Comparison of ENCODE assay signal across 8 mouse cellular contexts in genomic region chr16:4885760-4886689, GRCm38 (mm10). TPM values are rescaled to one million over a fixed set of nuclear protein-coding genes. Genes with fewer than 3 reads are reported as not detected.
A peak's percentile ranks its signal among the peaks of the same experiment; 100 is the strongest.
DNase-seq lines count a peak whose midpoint lies in the region; ATAC-seq and TF ChIP-seq lines count a peak whose summit lies in the region.

Gene Mgrn1, plus strand, starts transcription at chr16:4886249.

- TF ChIP-seq POLR2A in cortical plate, adult 2 months (IDR thresholded peaks at IDR 0.05; ENCODE audit: extremely low read depth, insufficient read depth, low read length) = 0 out of 2 replicates have a peak, but pooled peaks have one; percentile 13

- WGBS in hindbrain, postnatal 0 days = under 1% methylated on average over 61 of the region's 74 CpGs

- H3K4me2 ChIP-seq in hindbrain, postnatal 0 days (ENCODE audit: low read depth, low read length) = peak within 1 kb of the TSS; percentile 87

- no peaks in the 10 kb centered on the region for H3K9me3 ChIP-seq in hindbrain, postnatal 0 days (ENCODE audit: low read length)
- H3K9me3 ChIP-seq in megakaryocyte, embryonic 14.5 days = no peaks in the 10 kb centered on the region

- peaks cover 13% of the 10 kb centered on the region for H3K4me1 ChIP-seq in cortical plate, adult 2 months (ENCODE audit: control insufficient read depth, insufficient read depth, low read length)
- H3K4me1 ChIP-seq in hindbrain, postnatal 0 days (ENCODE audit: insufficient read depth, low read length) = peaks cover 14% of the 10 kb centered on the region
- H3K4me1 ChIP-seq in megakaryocyte, embryonic 14.5 days = peaks cover 77% of the 10 kb centered on the region

- H3K27ac ChIP-seq in cortical plate, adult 2 months (ENCODE audit: insufficient read depth, low read length) = peak within 1 kb of the TSS; percentile 98
- peak within 1 kb of the TSS; percentile 93 for H3K27ac ChIP-seq in hindbrain, postnatal 0 days

- DNase-seq in adrenal gland, adult 18-20 months (ENCODE audit: low spot score in 2 of 2) = peak; percentile 73 to 77
- DNase-seq in gastrocnemius, adult 8-10 months (ENCODE audit: low spot score in 2 of 2) = peak; percentile 69 to 84
- peak; percentile 95 for DNase-seq in hindbrain, postnatal 0 days (ENCODE audit: low spot score)
- DNase-seq in left cerebral cortex, adult 8-10 months (ENCODE audit: low spot score in 2 of 2) = peak; percentile 65 to 81
- DNase-seq in right cerebral cortex, postnatal 10 days (ENCODE audit: low spot score in 2 of 2) = peak; percentile 93 to 94
- DNase-seq in urinary bladder, postnatal 36 days (ENCODE audit: low spot score in 2 of 2) = peak; percentile 67 to 86

- no peaks in the 10 kb centered on the region for H3K27me3 ChIP-seq in hindbrain, postnatal 0 days (ENCODE audit: insufficient read depth, low read length)
- no peaks in the 10 kb centered on the region for H3K27me3 ChIP-seq in megakaryocyte, embryonic 14.5 days (replicated peaks)

- peak within 1 kb of the TSS; percentile 99 for H3K4me3 ChIP-seq in cortical plate, adult 2 months (ENCODE audit: insufficient read depth, low read length)
- H3K4me3 ChIP-seq in hindbrain, postnatal 0 days (ENCODE audit: low read length) = peak within 1 kb of the TSS; percentile 93
- peak within 1 kb of the TSS; percentile 98 for H3K4me3 ChIP-seq in megakaryocyte, embryonic 14.5 days (replicated peaks)

- ATAC-seq in hindbrain, postnatal 0 days = peak; percentile 94

- TF ChIP-seq CTCF in cortical plate, adult 2 months (IDR thresholded peaks at IDR 0.05; ENCODE audit: extremely low read depth, insufficient read depth, low read length) = no peak
- 0 out of 2 replicates have a peak, but pooled peaks have one; percentile 11 for TF ChIP-seq CTCF in hindbrain, postnatal 0 days (IDR thresholded peaks at IDR 0.05; ENCODE audit: low read depth)

- H3K36me3 ChIP-seq in hindbrain, postnatal 0 days (ENCODE audit: insufficient read depth, low read length) = no peaks in the 10 kb centered on the region
- peaks cover 12% of the 10 kb centered on the region for H3K36me3 ChIP-seq in megakaryocyte, embryonic 14.5 days (replicated peaks; ENCODE audit: low read length)

- peak within 1 kb of the TSS; percentile 95 for H3K9ac ChIP-seq in hindbrain, postnatal 0 days (replicated peaks; ENCODE audit: low read length)

RNA-seq across cellular contexts. Expression of gene Mgrn1, which starts in this region (rescaled TPM):
- 10 to 100 TPM; 83.7 to 86.4 TPM for total RNA-seq in adrenal gland, adult 18-20 months (2021)
- 229 and 239 TPM in 2 replicates for polyA plus RNA-seq in cortical plate, adult 2 months (2012; rRNA removed)
- total RNA-seq in gastrocnemius, adult 8-10 months (2022) = 10 to 100 TPM; 52.1 to 66.7 (median 55.3) TPM
- total RNA-seq in hindbrain, postnatal 0 days (2014; rRNA removed) = 217 and 235 TPM in 2 replicates
- 123 and 126 TPM in 2 replicates for polyA plus RNA-seq in hindbrain, postnatal 0 days (2015; fragmentation: Nextera tagmentation; extraction: Ambion mirVana)
- 100 to 1,000 TPM; 210 to 220 (median 214) TPM for total RNA-seq in left cerebral cortex, adult 8-10 months (2022)
- 29.1 and 37.7 TPM in 2 replicates for polyA plus RNA-seq in megakaryocyte, embryonic 14.5 days (2012; ENCODE audit: insufficient read depth, low replicate concordance)

Comparison
In these comparisons a context has a peak if more than half of its experiments do, and no peak if none do; other contexts are left out.
1. Peak in every context shown above with its lines: DNase-seq, ATAC-seq, H3K4me3 ChIP-seq and H3K27ac ChIP-seq.